Mouse (Mus musculus): ENCODE results near the gene Lrrc8b.
A peak's percentile ranks its signal among the peaks of the same experiment; 100 is the strongest.

The Lrrc8b gene

DNA sequence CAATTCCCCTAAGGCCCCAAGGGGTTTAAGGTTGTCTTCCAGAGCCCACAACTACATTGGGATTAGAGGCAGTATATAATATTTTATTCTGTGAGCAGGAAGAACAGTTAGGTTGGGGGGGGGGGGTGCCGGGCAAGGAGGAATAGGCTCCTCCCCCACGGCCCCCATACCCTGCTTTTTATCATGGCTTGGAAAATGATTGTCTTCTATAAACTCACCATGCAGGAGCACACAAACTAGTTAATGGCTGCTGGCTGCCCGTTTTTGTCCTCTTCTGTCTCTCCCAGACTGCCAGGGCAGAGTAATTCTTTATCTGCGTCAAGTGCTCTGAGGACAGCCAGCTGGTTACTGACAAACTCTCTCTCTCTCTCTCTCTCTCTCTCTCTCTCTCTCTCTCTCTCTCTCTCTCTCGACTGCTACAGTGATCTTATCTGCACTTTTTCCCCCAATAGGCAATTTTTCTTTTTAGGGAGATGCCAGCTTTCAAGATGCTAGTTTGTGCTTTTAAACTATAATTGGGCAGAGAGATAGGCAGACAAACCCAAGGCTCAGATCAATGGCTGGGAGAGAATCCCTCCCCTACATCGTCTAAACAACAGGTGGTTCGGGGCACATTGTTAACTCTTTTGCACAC is 102.5 kb downstream of the Lrrc8b start:
- DNase-seq (ENCODE audit: low read depth, low spot score): no peak

DNA sequence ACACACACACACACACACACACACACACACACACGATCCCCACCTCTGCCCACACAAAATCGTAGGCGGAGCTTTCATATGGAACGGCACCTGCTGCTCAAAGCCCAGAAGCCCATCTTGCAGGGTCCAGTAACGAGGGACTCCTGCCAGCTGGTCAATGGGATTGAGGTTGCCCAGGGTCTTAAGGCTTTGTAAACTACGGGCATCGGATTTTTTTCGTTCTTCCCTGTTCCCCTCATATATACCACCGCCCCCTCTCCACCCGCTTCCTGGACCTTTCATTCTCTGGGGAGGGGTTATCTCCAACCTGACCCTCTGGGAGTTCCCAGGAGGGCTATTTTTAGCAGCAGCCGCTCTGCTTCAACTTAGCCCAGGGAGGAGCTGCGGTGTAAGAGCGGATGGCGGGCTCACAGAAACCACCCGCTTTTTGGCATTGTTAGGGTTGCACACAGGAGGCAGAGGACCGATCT is 103.1 kb downstream of the Lrrc8b start:
- no peak for DNase-seq (ENCODE audit: low read depth, low spot score)

DNA sequence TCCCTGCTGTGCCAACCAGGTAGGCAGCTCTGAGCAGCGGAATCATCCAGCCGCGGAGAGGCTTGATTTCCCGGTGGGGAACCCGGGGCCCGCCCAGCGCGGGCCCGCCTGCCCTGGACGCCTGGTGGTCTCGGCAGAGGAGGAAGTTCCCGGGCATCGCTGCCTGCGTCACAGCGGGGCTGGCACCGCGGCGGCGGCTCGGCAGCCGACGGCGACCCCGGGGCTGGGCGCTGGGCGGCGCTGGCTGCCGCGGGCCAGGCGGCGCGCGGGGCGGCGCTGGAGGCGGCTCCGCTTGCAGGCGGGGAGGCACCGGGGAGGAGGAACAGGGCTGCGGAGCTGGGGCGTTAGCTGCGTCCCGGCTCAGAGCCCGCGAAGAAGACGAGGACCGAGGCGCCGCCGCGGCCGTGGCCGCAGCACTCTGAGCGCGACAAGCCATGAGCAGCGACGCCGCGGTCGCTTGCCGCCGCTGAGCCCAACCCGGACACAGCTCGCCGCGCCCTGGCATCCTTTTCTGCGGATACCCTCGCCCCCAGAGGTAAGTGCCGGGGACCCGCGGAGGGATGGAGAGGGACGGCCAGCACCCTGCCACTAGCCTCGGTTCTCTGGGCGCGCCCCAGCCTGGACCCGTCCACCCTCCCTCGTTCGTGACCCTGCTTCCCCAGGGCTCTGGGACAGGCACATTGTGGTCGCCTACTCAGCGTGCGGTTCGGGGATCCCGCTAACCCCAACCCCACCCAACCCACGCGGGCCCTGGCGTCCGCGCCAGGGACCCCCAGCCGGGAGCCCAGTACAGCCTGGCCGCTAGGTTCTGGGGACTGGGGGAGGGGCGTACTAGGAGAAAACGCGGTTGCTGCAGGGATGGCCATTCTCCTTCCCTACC is 103.8 kb downstream of the Lrrc8b start, which contains the start of gene Lrrc8c:
Gene Lrrc8c (plus strand): TSS at position 293 of the 880 bp plus-strand sequence.
- DNase-seq (ENCODE audit: low read depth, low spot score): peak; percentile 90

DNA sequence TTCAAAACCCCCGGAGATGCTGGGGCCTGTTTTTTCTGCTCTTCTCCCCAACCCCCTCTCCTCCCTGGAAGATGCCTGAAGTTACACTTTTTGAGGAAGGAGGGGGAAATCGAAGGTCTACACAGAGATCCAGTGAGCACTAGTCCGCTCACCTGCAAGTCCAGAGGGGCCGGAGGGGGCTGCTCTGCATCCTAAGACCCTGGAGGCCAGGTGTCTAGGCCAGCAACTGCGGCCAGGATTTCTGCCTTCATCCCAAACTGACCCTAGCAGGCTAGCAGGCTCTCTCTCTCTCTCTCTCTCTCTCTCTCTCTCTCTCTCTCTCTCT is 104.4 kb downstream of the Lrrc8b start:
- DNase-seq (ENCODE audit: low read depth, low spot score): no peak

DNA sequence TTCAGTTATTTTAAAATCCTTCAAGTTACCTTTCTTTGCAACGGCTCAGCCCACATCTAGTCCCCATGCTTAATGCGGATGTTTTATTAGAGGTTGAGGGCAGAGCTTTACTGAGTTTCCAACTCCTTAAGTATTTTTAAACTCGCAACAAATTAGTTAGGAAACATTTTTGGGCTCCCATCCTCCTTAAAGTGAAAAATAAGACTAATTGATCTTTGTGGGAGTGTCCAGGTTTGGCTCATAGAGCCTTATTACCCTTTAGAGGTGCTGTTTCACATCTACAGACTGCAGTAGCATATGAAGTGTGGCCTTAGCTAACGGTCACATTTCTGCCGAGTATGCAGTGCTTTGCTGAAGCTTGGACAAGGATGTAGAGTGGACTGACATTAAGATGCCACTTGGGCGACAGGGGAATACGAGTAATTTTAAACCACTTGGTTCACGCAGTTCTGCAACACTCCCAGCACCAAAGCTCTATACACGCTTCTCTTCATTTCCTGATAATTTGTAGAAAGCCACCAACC is 104.9 kb downstream of the Lrrc8b start:
- DNase-seq (ENCODE audit: low read depth, low spot score): no peak

DNA sequence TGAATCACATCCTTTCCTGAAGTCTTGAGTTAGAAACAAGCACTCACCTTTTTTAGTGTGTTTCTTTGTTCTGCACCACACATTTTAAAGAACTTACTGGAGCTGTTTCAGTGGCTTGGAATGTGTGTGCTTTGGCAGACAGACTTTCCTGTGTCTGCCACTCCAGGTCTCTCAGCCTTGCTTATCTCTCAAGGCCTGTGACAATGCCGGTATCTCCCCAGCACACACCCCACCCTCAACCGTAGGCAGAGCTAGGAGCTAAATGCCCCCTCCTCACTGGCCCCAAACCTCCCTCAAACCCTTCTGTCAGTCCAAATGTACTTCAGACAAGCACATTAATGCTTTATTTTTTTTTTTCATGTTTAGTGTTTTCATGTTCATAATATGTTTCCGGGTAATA is 107.9 kb downstream of the Lrrc8b start:
- no peak for DNase-seq (ENCODE audit: low read depth, low spot score)

DNA sequence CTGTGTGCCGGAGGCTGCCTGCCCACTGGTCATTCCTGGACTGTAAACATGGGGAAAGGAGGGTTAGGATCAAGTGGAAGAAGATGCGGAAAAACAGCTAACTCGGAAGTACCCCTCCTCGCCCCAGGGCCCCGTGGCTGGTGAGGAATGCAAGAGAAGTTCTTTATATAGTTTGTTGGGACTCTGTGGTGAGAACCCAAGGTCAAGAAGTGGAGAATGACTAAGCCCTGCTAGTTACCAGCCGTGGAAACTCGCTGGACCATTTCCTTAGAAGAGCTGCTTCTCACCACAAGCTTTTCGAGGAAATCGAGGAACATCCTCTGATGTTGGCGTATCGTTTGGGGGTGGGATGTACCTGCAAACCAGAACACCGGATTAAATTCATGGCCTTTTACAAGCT is 109.4 kb downstream of the Lrrc8b start:
- no peak for DNase-seq (ENCODE audit: low read depth, low spot score)

DNA sequence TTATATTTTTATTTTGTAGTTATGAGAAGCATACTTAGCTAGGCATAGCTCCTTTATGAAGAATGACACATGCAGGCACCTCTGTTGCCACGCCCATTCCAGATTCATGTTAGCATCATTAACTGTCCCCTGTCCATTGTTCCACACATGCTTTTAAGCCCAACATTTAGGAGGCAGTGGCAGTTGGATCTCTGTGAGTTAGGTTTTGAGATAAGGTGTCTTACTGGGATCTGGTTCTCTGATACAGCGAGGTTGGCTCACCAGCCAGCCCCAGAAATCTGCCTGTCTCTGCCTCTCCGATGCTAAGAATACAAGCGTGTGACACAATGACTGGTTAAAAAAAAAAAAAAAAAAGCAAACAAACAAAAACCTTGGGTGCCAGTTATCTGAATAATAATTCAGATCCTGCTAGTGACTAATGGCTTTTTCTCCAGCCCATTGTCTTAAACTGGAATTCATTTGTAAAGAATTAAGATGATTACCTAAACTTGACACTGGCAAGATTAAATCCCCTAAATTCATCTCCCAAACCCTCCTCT is 110.6 kb downstream of the Lrrc8b start:
- no peak for DNase-seq (ENCODE audit: low read depth, low spot score)

DNA sequence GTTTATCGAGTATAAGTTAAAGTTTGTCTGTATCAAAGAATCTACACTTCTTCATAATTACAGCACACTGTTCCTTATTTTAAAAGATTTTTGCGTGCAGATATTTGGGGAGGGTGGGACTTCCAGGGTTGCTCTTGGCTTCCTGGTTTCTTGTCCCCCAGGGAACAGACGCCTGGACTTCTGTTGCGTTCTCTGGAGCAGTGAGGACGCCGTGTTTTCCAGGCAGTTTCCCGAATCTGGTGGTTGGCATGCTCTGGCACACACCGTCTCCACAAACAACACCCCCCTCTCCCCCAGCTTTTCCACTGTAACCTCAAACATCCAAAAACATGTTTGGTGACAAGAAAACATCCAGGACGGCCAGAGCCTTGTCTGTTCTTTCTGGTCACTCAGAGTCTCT is 111.2 kb downstream of the Lrrc8b start:
- DNase-seq (ENCODE audit: low read depth, low spot score): no peak

DNA sequence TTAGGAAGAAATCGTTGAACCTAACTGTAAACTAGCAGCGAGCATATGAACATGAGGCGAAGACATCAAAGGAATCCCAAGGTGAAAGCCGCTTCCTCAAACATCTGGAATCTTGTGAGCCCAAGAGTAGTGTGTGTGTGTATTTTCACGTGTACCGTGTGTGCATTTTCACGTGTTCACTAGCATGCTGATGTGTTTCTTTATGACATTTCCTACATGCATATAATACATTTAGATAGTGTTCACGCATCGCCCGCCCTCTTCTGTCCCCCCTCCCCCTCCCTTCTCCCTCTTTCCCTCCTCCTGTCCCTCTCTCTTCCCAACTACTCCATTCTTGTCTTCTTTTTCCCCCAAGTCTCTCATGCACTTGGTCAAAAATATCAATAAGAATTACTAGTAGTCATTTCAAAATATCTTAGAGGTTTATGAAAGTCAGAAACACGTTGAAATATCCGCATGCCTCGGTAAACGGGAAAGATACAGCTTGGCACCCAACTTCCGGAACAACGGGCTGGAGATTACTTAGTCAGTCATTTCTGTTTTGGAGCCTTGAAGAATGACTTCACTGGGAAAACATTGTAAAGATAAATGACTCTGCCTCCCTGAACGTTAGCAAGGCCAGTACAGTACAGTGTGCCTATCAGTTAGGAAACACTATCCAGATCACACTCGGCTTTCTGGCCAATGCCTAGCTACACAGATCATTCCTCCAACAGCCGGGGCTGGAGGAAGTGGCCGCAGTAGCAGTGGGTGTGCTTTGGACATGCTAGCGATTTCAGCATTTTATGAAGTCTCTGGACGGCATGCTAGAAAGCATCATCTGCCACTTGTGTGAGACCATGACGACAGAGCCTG is 112.1 kb downstream of the Lrrc8b start:
- DNase-seq (ENCODE audit: low read depth, low spot score): no peak

DNA sequence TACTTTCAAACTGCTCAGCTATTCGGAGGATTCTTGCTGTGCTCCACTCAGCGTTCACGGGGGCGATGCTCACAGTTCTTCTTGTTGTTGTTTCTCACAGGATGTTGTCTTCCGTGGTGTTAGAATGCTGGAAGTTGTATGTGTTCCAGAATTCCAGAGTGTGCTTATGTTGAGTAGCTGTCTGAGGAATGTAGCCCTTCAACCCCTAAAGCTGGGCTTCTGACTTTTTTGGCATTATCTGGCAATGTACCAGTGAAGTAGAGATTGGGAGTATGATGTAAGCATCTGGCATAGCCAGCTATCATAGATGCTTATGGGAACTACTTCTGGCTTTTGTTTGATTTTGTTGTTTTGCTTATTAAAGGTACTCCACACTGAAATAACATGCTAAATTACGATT is 115.0 kb downstream of the Lrrc8b start:
- DNase-seq (ENCODE audit: low read depth, low spot score): no peak

DNA sequence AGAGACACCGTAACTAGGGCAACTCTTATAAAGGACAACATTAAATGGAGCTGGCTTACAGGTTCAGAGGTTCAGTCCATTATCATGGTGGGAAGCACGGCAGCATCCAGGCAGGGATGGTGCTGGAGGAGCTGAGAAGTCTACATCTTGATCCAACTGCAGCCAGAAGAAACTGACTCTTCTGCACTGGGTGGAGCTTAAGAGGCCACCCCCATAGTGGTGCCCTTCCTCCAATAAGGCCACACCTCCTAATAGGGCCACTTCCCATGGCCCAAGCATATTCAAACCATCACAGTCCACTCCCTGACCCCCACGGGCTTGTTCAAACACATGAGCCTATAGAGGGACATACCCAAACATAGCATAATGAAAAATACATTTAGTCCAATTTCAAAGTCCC is 119.6 kb downstream of the Lrrc8b start:
- no peak for DNase-seq (ENCODE audit: low read depth, low spot score)

DNA sequence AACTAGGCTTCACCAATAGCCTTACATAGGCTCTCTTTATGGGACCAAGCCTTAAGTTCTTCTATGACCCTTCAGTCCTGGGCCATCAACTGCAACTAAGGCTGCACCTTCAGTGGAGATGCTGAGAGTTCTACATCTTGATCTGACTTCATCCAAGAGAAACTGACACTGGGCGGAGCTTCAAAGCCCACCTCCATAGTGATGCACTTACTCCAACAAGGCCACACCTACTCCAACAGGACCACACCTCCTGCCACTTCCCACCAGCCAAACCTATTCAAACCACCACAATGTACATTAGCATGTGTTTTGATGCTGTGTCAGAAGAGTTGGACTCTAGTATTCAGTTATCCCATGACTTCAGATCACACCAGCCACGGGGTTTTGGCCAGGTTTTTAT is 120.6 kb downstream of the Lrrc8b start:
- DNase-seq (ENCODE audit: low read depth, low spot score): no peak

DNA sequence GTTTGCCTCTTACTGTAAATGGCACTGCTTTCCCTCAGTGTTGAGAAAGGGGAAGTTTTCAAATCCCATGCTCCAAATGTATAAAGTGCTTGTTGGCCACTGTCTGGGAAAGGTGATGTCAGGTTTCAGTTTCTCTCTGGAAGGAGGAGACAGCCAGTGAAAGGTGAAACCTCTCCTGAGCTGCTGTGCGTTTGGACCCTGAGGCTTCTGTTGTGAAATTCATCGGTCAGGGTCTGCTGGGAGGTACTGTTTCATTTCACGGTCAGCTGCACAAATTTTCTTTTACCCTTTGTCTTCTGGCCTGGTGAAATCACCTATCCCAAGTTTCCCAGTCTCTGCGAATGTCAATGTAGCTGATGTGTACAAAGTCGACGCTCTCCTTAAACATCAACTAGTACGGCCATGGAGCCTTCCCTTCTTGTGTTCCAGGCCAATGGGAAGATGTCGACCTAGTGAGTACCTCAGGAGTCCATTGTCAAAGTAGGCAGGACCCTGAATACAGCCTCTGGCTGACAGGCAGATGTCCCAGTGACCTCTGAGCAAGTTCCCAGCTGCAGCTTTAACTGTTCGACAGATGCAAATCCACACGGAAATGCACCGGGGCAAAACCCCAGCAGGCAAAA is 121.6 kb downstream of the Lrrc8b start:
- DNase-seq (ENCODE audit: low read depth, low spot score): no peak

Data from brain, adult 2 months (tissue).